Mouse (Mus musculus) retina, adult 2 months (tissue): ENCODE measurements around the gene Grk5.

ENCODE experiments used
- DNase-seq: peaks from one replicate; pipeline ENCODE4 v3.0.0-alpha.2; 2012; ENCODE audit warnings: low read depth, low spot score

Grk5 gene

DNA sequence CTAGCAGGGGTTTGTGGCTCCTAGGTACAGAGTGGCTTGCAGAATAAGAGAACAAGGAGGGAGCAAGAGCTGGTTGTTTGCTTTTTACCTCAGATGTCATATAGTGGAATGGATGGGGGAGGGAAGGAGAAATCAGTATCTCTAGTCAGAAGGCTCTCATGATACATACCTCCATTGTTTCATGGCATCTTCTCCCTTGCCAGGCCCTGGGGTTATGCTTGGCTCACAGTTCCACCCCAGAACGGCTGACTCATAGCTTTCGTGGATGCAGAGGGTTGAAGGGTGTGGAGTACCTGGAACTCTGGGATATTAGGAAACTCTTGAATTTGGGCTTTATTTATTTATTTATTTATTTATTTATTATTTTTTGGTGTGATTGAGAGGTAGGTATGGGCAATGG is 84.0 kb downstream of the Grk5 start:
- DNase-seq = no peak

DNA sequence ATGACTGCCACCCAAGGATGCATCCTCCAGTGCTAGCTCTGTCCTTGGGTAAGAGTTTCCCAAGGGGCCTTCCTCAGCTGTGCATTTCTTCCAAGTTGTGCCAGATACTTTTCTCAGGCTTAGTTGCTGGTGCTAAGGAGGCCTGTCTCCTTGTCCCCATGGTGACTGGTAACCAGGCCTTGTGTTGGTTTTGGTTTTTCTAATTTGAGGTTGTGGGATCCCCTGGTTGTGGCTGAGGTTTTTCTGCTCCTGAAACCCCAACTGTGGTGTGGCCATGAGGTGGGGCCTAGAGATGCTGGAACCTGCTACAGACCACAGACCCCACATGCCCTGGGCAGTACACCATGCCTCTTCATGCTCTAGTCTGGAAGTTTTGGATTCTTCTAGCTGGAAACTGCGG is 90.0 kb downstream of the Grk5 start:
- DNase-seq = no peak

DNA sequence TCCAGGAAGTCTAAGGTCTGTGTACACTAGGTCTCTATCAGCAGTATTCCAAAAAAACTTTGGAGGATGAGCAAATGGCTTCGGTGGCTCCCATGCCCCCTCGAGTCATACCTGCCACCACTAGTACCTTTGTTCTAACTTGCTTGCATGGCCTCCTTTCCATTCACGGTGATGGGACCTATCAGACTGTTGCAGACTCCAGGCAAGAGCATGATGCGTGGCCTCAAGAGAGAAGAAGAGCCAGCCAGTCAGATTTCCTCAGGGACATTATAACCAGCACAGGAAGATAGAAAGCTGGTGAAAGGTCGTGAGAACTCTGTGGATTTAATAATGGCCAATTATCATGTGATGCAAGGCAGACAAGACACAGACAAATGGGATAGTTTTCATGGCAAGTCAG is 91.8 kb downstream of the Grk5 start:
- DNase-seq = no peak

DNA sequence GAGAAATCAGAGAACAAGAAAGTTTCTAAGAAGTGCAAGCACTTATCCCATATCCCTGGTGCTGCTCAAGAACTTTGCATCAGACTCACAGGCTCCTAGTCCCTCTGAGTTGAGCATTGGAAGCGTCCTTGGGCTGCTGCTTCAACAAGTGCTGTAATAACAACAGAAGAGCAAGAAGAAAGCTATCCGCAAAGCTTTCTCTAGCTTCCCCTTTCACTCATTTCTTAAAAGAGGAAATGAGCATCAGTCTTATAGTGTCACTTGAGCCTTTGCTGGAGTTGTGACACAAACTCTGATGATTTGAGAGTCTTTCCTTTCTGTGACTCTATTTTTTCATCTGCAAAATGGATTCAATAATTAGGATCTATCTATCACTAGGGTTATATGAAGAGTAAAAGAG is 92.3 kb downstream of the Grk5 start:
- DNase-seq = no peak

DNA sequence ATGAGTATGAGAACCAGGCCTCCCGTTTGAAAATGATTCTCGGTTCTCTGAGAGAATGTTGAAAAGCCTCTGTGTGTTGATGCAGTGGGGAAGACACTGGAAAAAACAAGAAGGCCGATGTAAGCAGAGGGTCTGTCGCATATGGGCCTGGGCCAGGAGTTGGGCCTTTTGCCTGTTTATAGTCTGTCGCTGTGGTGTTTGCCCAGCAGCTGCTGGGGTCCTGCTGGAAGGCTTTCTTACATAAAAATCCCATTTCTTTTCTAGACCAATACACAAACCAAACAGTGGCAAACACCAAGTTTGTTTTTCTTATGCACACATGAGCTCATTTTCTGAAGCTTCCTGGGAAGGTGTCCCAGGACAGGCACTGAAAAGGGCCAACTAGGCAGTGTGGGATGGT is 100.2 kb downstream of the Grk5 start:
- no peak for DNase-seq

DNA sequence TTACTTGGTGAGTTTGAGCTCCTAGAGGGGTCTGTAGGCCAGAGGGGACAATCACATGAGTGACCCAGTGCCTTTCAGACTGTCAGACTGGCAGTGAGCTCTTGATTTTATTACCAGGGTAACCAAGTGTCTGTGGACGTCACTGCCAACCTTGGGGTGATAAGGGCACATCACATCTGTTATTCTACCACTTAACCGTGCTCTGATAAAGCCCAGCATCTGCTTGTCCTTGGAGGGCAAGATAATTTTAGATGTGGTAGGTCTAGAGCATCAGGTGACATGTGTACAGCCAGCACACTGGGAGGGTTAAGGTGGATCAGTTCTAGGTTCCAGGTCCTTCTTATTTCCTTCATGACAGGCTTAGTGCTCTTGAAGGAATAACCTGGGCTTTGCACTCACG is 104.7 kb downstream of the Grk5 start:
- DNase-seq = no peak

DNA sequence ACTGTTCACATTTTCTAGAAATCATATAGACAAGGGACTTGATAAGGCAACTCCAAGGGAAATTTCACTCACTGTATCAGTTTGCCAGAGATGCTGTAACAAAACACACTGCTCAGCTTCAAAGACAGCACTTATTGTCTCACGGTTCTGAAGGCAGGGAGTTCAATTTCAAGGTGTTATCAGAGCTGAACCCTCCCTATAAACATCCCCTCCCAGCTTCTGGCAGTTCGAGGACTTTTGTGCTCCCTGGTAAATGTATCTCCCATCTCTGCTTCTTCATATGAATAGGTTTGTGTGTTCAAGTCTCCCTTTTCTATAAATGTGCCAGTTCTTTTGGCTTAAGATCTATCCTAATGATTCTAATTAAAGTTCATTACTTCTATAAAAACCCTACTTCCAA is 105.3 kb downstream of the Grk5 start:
- DNase-seq = no peak

DNA sequence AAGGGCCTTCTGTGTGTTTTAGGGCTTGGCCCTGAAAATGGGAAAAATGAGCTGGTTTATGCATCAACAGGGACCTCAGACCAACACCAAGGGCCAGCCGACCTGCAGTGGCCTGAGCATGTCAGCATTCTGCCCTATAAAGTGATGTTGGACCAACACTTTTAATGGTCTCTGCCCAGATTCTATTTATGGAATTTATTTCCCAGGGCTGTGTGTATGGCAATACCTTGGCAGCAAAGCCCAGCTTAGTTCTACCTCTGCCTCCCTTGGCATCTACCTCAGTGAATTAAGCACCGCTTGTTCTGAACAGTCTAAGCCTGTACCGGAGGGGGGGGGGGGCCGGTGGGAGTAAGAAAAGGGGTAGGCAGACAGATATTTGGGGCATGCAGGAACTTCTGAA is 108.2 kb downstream of the Grk5 start:
- DNase-seq = no peak

DNA sequence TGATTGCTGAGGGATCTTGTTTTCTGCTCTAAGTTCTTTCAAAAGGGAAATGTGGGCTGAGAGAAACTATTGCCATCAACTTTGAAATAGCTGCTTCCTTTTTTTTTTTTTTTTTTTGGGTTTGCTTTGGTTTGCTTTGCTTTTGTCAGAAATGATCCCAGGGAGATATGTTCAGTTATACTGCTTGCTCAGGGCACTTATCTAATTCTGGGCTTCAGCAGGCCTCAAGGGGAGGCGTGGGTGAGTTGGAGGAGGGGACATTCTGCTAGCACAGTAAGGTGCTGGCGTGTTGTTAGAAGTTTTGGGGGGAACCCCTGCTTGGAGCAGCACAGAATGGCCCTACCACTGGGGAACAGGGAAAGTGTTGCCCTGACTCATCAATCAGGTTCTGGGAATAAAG is 110.1 kb downstream of the Grk5 start:
- no peak for DNase-seq

DNA sequence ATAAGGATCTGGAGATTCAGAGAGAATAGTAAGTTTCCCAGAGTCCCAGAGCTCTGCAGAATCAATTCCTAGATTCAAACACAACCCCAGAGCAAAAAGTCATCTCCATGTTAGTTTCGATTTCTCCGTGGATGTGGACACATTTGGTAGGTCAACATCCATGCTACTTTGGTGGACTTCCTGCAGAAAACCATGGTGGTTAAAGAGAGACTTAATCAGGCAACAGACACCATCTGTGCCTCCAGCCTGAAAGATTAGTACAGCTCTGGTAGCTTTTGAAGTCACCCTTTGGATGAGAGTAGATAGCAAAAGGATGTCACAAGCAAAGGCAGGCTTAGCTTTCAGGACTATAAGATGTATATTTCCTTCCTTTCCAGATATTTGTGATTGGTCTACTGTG is 111.4 kb downstream of the Grk5 start:
- DNase-seq = no peak

DNA sequence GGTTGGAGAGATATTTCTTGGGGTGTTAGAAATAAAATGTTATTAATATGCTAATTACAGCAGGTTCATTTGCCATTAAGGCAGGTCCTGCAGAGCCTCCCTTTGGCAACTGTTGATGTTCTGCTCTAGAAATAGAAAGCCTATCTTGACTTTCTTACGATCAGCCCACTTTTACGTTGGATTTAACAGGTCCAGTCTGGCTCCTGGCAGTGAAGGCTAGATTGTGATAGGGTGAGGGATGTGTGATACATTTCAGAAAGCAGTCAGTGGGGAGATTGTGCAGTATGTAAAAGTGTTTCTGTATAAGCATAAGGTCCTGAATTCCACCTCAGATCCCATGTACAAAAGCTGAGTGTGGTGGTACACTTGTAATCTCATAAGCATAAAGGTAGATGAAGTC is 119.7 kb downstream of the Grk5 start:
- DNase-seq = no peak

DNA sequence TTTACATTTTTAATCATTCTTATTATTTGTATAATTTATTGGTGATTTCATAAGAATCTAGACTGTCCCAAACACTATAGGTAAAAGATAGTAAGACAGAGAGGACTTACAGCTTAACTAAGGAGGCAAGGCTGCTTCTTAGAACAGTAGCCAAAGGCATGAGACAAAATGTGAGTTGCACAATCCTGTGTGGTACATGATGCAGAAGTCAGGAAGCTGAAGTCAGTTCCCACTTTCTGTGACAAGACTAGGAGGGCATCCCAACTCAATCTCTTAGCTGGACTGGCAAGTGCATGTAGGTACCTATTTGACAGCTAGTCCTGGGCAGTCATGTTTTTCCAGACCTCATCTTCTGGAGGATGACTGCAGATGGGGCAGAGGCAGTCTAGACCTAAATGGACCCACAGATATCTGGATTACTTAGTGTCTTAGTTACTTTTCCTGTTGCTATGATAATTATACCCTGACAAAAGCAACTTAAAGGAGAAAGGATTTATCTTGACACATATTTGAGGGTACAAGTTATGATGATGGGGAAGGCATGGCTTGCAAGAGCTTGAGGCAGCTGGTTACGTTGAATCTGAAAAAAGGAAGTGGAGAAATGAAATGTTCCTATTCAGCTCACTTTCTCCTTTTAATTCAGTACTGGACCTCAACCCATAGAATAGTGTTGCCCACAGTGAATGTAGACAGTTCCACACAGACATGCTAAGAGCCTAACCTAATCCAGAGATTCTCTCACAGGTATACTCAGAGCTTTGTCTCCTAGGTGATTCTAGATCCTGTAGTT is 128.1 kb downstream of the Grk5 start:
- no peak for DNase-seq

DNA sequence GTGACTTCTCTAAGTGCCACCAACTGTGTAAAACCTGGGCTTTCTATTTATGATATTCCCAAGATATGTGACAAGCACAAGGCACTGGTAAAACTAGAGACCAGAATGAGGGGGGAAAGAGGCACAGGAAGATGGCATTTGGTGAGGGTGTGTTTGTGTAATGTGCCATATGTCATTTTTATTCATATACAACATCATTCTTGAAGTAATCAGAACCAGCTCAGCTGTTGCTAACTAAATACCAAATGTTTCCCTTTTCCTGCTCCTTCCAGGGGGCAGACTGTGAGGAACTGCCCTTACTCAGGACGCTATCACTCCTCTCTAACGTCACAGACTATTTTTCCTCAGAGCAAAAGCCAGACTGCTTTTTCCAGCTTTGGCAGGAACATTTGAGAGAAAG is 132.0 kb downstream of the Grk5 start:
- no peak for DNase-seq

DNA sequence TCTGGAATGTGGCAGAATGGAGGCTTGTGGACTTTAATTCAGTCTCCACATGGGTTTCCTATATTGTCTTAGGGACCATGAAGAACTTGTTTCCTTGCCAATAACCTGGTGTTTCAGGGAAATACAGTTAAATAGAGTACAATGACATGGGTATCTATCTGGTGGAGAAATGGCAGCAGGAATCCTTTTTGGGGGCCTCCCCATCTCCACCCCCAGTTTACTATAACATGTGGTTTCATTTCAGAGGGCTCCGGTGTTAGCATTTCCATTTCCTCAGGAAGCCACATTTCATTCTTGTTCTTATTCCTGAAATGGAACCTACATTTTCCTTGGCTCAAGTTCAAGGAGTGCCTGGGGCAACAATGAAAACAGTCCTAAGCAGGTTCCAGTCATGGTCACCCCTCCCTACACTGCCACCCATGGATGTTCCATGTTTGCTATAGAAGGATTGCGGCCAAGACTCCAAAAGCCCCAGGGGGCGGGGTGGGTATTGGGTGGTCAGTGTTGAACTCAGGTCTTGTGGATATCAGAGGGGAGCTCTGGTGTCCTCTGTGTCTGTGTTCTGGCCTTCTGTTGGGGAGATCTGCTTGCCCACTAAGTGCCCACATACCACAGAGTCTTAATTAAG is 132.5 kb downstream of the Grk5 start:
- no peak for DNase-seq

DNA sequence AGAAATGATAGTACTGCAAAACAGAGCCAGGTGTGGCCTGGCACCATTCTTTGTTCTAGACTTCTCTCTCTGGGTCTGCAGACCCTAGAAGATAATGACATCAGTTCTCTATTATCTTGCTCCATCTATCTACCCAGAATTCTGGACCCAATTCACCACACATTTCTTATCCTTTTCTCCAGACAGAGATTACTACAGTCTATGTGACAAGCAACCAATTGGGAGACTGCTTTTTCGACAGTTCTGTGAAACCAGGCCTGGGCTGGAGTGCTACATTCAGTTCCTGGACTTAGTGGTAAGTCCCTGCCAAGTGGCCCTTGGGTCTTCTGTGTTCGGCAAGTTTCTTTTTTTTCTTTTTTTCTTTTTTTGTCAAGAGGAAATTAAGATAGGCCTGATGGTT is 142.0 kb downstream of the Grk5 start:
- no peak for DNase-seq

DNA sequence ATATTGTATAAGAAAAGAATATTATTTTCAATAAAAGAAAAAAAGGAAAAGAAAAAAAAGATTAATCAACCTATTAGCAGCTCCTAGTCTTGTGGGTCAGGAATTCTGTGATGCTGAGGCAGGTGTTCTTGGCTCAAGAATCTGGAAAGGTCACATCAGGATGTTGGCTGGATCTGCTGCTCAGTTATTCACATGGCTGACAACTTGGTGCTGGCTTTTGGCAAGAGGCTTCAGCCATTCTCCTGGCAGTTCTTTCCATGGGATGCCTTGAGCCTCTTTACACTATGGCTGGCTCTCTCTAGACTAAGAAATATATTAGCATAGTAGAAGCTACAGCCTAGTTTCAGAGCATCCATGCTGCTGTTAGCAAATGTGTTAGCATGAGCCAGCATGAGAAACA is 149.6 kb downstream of the Grk5 start:
- DNase-seq = no peak

DNA sequence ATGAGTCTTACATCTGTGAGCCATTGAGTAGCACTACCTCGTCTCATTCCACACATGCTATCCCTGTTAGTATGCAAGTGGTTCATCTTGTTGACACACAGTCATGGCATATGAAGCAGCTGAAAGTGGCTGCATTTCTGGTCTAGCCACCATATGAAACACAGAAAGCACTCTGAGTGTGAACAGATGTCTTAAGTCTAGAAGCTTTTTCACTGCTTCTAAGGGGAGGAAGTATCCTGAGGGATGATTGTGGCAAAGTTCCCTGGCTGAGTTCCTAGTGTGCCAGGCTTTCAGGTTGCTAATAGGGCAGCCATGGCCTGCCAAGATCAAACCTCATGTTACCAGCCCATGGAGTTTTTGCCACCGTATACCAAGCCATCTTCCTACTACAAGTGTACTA is 159.1 kb downstream of the Grk5 start:
- DNase-seq = no peak

DNA sequence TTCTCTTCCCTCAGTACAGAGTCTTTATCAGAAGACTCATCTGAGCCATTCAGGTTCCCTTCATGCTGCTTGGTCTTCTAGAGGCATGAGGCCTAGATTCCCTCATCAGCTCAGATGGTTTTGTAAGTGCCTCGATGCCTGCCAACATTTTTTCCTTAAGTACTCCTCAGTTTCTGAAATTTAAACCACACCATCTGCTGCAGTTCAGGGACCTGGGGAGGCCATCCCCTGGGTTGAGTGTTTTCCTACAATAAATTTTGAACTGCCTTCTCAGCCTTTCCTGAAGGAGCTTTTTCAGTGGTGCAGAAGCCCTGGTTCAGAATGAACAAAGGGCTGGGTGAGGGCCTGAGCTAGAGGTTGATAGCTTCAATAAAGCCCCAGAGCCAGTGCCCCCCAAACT is 159.9 kb downstream of the Grk5 start:
- no peak for DNase-seq

DNA sequence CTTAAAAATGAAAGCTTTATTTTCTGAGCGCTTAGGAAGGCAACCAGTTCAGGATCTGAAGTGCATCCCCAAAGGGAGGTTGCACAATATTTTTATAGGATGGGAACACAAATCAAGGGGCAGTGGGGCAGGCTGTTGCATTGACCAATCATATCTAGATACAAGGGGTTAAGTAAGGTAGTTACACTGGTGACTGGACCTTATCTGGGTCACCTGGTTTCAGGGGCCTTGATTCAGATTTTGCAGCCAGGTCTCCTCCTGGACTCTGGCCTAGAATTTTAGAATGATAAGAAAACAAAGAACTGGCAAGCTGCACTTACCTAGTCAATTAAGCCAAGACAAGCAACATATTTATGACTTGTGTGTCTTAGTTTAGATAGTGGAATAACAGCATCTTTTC is 161.6 kb downstream of the Grk5 start:
- DNase-seq = no peak

DNA sequence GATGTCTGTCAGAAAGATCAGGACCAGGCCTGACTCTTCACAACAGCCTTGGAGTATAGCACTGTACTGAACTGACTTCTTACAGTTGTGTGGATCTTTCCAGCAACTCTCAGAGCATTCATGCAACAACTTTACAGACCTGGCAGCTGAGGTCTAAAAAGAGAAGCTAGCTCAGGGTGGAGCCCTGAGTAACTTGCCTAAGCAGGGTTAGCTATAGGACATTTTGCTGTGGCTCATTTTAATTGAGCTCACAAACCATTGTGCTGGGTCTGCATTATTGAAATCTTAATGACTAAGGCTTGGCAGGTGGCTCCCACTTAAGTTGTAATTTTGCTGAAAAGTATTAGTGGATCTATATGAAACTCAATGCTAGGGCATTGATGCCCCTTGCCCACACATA is 162.5 kb downstream of the Grk5 start:
- no peak for DNase-seq

DNA sequence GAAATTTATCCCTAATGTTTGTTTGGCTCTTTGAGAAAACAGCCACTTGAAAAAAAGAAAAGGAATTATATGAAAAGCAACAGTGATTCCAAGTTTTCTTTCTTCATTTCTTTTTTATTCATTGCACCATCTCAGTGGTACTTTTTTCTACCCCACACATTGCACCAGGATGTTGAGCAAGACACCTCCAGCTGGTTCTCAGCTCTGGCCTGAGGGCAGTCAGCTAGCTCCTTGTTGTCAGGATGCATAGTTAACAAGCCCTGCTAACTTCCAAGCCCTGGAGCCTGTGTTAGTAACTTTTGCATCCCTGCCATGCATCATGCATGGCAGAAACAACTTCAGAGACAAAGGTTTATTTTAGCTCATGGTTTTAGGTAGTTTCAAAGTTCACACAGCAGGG is 163.2 kb downstream of the Grk5 start:
- no peak for DNase-seq

DNA sequence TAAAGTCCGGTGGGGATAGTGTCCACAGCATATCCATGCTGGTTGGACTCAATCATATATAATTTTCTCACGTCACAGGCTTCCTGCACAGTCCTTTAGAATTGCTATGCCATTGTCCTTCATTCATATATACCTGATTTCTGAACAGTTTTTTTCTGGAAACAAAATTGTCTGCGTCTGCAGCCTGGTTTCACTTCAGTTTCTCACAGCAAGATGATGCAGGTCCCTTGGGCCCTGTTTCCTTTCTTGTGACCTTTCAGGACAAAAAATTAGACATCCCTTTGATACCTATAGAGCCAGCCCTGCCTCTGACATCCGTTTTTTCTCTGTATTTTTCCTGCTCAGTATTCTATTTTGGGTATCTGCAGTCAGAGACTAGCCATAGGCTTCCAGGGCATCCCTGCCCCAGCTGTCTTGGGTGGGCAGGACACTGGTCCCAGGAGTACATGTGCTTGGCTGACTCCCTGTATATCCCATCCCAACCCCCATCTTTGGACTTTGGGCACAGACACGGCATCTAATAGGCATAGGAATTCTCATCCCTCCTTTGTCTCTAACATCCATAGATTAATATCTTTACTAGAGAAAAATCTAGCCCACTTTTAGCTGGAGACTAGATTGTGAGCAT is 167.3 kb downstream of the Grk5 start:
- DNase-seq = no peak

DNA sequence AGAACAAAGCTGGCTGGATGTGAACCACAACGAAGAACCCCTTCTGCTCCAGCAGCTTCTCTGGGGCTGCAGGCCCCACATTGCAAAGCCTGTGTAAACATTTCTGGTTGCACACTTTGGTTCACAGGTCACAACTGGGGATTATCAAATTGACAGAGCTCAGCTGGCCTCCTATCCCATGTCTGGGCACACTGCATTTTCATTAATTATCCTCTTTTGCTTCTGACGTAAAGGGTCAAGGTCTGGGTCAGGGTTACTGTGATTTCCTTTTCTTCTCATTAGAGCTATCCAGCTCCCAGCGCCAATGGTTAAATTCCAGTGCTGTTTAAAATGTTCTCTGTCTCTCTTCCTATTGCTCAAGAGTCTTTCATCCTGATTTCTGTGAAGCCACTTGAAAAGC is 168.0 kb downstream of the Grk5 start:
- DNase-seq = no peak
